Mouse (Mus musculus) lung, postnatal 0 days (tissue): ENCODE measurements around the gene Bmp10.

Experiments
- CTCF ChIP-seq: IDR thresholded peaks from 2 replicates; pipeline ENCODE4 v1.5.1; 2016; ENCODE audit warnings: antibody characterized with exemption, mild to moderate bottlenecking
- EP300 ChIP-seq: IDR thresholded peaks from 2 replicates; pipeline ENCODE4 v1.6.1; 2016; ENCODE audit warnings: antibody characterized with exemption, mild to moderate bottlenecking, control low read depth

- TF ChIP-seq CTCF, result no peak
- TF ChIP-seq EP300, result no peak
Observed at GRCm38 (mm10) chr6:87436745-87437144, 8.0 kb downstream of the Bmp10 start.
